Mouse (Mus musculus) intestine, embryonic 14.5 days (tissue): ENCODE results near the gene Cog1. TPM values are rescaled to one million over a fixed set of nuclear protein-coding genes. Genes with fewer than 3 reads are reported as not detected.

Experiments used
- ATAC-seq: fragments of 200-750 bp; cut with Nextera tagmentation; replicated peaks from 2 replicates; pipeline ENCODE4 v1.8.0; 2017; ENCODE audit warnings: low read depth, moderate number of reproducible peaks, moderate TSS enrichment, moderate library complexity; ENCODE audit not compliant: low FRiP score, low TSS enrichment
- DNase-seq: peaks from one replicate; pipeline ENCODE4 v3.0.0-alpha.2; 2018; ENCODE audit warnings: low spot score
- H3K27ac ChIP-seq: fragments of 300-500 bp; sonication (generic); 2 replicates; pipeline ENCODE4 v1.5.1; 2014; ENCODE audit warnings: low read depth, mild to moderate bottlenecking, control low read depth
- H3K27me3 ChIP-seq: fragments of 300-500 bp; sonication (generic); replicated peaks from 2 replicates; pipeline ENCODE4 v1.6.1; 2014; ENCODE audit warnings: low read length, control low read depth; ENCODE audit not compliant: control insufficient read depth, insufficient read depth
- H3K36me3 ChIP-seq: fragments of 300-500 bp; sonication (generic); 2 replicates; pipeline ENCODE4 v1.6.1; 2014; ENCODE audit warnings: low read length, control low read depth; ENCODE audit not compliant: control insufficient read depth, insufficient read depth
- H3K4me1 ChIP-seq: fragments of 300-500 bp; sonication (generic); replicated peaks from 2 replicates; pipeline ENCODE4 v1.6.1; 2014; ENCODE audit warnings: low read length, control low read depth, mixed read lengths; ENCODE audit not compliant: control insufficient read depth, insufficient read depth
- H3K4me2 ChIP-seq: fragments of 300-500 bp; sonication (generic); 2 replicates; pipeline ENCODE4 v1.6.1; 2014; ENCODE audit warnings: low read length
- H3K4me3 ChIP-seq: fragments of 300-500 bp; sonication (generic); 2 replicates; pipeline ENCODE4 v1.5.1; 2014; ENCODE audit warnings: low read depth, low read length, control low read depth, mixed read lengths
- H3K9ac ChIP-seq: fragments of 300-500 bp; sonication (generic); 2 replicates; pipeline ENCODE4 v1.6.1; 2014; ENCODE audit warnings: mild to moderate bottlenecking, low read length
- H3K9me3 ChIP-seq: fragments of 300-500 bp; sonication (generic); 2 replicates; pipeline ENCODE4 v1.6.1; 2016; ENCODE audit warnings: low read length, control low read depth; ENCODE audit not compliant: control insufficient read depth
- WGBS: fragments of 180-500 bp; shearing (Covaris S2); extraction: QIAGEN DNeasy Blood & Tissue Kit; methylation state at CpG from one replicate; pipeline ENCODE4 v1.1.7; 2014; 5-methylcytosine and 5-hydroxymethylcytosine counted together
- polyA plus RNA-seq: library from polyadenylated mRNA; unstranded; fragments of >200 nt; fragmentation: Nextera tagmentation; extraction: Ambion mirVana; gene quantifications from 2 replicates; pipeline ENCODE4 v1.2.1, GENCODE M21; 2014

The Cog1 gene
- polyA plus RNA-seq, 1 experiment from 2014 or later: 25.2 TPM

DNA sequence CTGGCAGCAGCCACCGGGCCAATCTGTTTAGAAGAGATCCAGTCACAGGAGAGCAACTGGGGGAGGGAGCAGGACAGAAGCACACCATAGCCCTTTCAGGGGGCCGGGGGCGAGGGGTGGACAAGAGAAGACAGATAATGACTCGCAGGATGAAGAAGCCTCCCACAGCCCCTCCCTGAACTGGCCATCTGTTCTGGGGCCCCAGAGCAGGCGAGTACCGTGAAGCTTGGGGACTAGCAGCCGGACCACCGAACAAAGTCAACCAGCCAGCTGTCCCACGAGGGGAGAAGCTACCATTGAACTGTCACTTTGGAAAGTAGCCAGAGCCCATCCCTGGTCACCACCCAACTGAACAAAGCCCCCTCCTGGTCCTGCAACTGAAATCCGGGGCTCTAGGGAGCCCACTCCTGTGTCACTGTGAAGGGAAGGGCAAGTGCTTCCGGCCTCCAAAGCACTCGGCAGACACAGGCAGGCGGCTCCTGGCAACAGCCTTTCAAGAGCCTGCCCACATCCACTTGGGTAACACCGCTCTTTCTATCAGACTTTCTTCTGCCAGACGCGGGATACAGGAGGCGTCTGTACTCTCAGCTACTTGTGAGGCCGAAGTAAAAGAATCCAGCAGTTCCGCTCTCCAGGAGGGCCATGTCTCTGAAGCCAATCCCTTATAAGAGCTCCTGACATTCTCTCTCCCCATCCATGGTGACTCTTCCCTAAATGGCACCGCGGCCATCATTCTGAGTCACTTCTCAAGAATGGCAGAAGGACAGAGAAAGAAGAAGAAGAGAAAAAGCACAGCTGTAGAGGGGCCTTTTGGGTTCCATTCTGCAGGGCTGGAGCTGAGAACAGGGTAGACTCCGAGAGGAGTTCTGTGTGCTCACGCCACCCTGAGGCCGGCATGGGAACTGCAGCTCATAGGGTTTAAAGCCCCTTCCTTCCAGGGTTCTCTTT is 37.0 kb upstream of the Cog1 start:
- peak; percentile 78 for DNase-seq
- H3K4me3 ChIP-seq: no peak overlapping the region
- peaks cover 3% of the 10 kb centered on the region; the same call in 1 of the 2 replicates for H3K27me3 ChIP-seq
- H3K9ac ChIP-seq: 0 out of 2 replicates have a peak overlapping the region, but pooled peaks have one; percentile 16
- 19% methylated on average over 24 of the region's 24 CpGs for WGBS
- no peak for ATAC-seq
- peaks cover 18% of the 10 kb centered on the region for H3K4me1 ChIP-seq
- peak overlapping the region; percentile 24 for H3K4me2 ChIP-seq
- H3K27ac ChIP-seq: peak overlapping the region; percentile 64
- no peaks in the 10 kb centered on the region for H3K9me3 ChIP-seq
- H3K36me3 ChIP-seq: no peaks in the 10 kb centered on the region

DNA sequence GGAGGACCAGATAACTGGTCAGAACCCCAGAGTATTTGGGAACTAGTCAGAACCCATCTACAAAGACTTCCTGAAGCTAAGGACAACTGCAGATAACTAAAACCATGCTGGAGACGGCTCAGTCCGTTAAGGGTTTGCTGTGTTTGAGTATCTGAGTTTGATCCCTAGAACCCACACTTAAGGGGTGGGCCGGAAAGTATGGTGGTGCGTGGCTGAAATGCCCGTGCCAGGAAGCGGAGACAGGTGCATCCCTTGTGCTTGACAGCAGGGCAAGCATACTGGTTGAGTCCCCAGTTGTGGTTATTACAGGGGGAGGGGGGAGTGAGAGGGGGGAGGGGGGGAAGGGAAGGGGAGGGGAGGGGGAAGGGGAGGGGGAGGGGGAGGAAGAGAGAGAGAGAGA is 34.5 kb upstream of the Cog1 start:
- Histone ChIP-seq H3K9me3 (no peaks in the 10 kb centered on the region), H3K9ac (no peak overlapping the region), H3K36me3 (no peaks in the 10 kb centered on the region), H3K27me3 (peaks cover 21% of the 10 kb centered on the region), H3K27ac (no peak overlapping the region), H3K4me3 (no peak overlapping the region), H3K4me2 (no peak overlapping the region), H3K4me1 (peaks cover 34% of the 10 kb centered on the region)
- ATAC-seq (no peak), DNase-seq (no peak)
- WGBS: 85% methylated on average over 6 of the region's 6 CpGs

DNA sequence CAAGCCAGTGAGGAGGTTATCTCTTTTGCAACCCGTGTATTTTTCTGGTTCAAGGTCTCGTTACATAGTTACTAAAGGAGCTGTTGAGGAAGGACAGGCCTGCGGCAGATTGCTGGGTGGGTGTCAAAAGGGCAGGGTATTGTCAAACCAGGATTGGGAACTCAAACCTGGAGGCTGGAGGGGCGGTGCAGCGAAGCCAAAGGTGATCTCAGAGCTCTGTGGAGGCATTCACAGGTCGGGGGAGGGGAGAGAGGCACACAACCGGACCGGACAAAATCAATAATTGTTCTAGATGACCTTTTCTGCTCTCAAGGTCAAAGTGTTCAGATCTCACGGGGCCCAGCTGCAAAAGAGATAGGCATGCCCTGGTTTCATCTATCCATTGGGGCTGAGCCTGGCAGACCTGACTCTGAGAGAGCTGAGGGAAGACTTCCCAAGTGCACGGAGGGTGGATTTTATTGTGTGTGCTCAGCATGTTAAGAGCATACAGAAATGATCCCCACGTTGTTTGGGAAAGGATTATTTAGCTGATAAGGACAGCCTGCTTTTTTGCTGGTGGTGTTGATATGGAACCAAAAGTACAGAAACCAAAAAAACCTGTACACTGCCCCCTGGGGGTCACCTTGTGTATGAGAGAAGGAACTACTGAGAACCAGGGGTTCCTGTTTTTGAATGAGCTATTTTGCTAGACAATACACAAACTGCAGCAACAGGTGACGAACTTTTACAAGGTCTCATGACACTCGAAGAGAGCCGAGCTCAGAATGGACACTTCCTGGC is 31.6 kb upstream of the Cog1 start:
- H3K4me3 ChIP-seq: no peak overlapping the region
- H3K27me3 ChIP-seq: peaks cover 46% of the 10 kb centered on the region
- DNase-seq (peak; percentile 87), ATAC-seq (peak; percentile 56)
- H3K36me3 ChIP-seq: no peaks in the 10 kb centered on the region
- H3K9me3 ChIP-seq: no peaks in the 10 kb centered on the region
- H3K27ac ChIP-seq: no peak overlapping the region
- WGBS: 40% methylated on average over 14 of the region's 14 CpGs
- 0 out of 2 replicates have a peak overlapping the region, but pooled peaks have one; percentile 0 for H3K4me2 ChIP-seq
- peaks cover 19% of the 10 kb centered on the region for H3K4me1 ChIP-seq
- no peak overlapping the region for H3K9ac ChIP-seq

DNA sequence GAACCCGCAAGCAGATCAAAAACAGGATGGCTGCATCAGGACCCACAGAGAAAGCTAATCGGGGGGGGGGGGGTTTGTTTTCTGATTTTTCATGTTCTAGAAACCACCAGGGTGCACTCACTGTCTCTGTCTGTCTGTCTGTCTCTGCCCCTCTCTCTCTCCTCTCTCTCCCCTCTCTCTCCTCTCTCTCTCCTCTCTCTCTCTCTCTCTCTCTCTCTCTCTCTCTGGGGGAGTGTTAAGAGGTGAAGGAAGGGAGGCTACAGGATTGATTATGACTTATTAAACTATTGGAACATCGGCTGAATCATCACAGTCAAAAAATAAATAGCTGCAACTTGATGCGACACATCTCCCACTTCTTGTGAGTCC is 30.7 kb upstream of the Cog1 start:
- H3K9ac ChIP-seq: no peak overlapping the region
- H3K27ac ChIP-seq: no peak overlapping the region
- 31% methylated on average over 4 of the region's 4 CpGs for WGBS
- no peaks in the 10 kb centered on the region for H3K36me3 ChIP-seq
- H3K4me2 ChIP-seq: peak overlapping the region; percentile 84
- peak overlapping the region; percentile 40 for H3K4me3 ChIP-seq
- DNase-seq (no peak), ATAC-seq (no peak)
- peaks cover 17% of the 10 kb centered on the region for H3K4me1 ChIP-seq
- H3K27me3 ChIP-seq: peaks cover 46% of the 10 kb centered on the region
- no peaks in the 10 kb centered on the region for H3K9me3 ChIP-seq

DNA sequence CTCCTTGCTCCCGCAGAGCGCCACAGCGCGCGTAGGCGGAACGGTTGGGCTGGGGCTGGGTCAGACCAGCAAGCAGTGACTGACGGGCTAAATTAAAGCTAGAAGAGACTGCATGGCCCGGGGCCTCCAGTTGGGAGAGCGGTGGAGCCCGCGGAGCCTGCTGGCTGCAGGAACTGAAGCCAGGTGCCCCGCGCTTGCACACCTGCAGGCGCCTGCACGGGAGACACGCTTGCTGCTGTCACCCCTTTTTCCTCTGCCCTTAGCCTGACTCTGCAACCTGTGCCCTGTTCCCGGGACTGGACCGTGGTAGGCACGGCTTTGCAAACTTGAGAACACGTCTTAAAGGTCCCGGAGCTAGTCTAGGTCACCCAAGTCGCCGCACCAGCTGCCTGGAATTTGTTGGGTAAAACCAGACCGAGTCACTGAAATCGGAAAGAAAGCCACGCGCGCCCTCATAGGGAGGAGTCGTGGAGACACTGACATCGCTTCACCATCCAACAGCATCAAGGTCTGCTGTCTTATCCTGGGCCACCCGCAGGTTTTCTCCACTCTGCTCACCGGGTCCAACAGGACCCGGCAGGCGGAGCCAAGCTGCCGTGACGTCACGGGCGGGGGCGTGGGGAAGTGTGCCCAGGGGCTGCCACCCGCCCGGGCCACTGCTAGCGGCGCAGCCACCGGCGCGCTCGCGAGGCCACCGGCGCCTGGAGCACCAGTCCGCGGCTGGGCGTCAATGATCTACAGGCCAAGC is 30.1 kb upstream of the Cog1 start, which contains the start of gene Sstr2:
Gene Sstr2, plus strand, starts transcription at position 671 of the 748 bp plus-strand sequence.
- Histone ChIP-seq H3K27ac (no peak within 1 kb of the TSS), H3K4me1 (peaks cover 17% of the 10 kb centered on the region), H3K27me3 (peaks cover 46% of the 10 kb centered on the region), H3K4me3 (peak within 1 kb of the TSS; percentile 40), H3K9me3 (no peaks in the 10 kb centered on the region), H3K4me2 (peak within 1 kb of the TSS; percentile 84), H3K9ac (peak within 1 kb of the TSS; percentile 27; the same call in 1 of the 2 replicates), H3K36me3 (no peaks in the 10 kb centered on the region)
- DNase-seq: peak; percentile 84
- ATAC-seq: peak; percentile 59; the same call in 1 of the 2 replicates
- WGBS: under 1% methylated on average over 54 of the region's 54 CpGs

DNA sequence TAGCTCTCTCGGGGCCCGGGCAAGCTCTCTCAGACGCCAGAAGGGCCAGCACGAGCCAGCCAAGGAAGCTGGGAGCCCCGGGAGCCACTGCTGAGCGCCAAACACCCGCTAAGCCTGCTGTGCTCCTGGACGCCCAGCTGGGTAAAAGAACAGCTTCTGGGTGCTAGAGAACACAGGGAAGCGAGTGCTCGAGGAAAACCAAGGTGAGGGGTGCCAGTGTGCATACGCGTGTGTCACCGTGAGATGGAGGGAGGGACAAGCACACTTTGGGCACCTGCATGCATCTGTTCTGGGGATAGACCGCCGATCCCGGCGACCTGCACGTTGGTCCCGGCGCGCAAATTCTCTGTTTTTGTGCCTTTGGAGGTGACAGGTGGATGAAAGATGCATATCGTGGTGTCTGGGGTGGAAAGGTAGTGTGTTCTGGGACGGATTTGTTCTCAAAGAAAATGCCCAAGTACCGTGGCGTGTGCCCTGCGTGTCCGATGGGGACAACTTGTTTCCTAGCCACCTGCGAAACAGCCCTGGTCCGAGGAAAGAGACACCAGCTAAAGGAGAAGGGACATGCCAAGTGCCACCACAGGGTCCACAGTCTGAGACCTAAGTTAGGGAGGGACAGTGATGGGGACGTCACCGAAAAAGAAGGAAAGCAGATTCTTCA is 29.4 kb upstream of the Cog1 start:
- ATAC-seq: no peak
- Histone ChIP-seq H3K27ac (no peak overlapping the region), H3K4me1 (peaks cover 17% of the 10 kb centered on the region), H3K27me3 (peaks cover 46% of the 10 kb centered on the region), H3K9me3 (no peaks in the 10 kb centered on the region), H3K4me2 (peak overlapping the region; percentile 84), H3K36me3 (no peaks in the 10 kb centered on the region), H3K4me3 (peak overlapping the region; percentile 40), H3K9ac (peak overlapping the region; percentile 27; the same call in 1 of the 2 replicates)
- peak; percentile 71 for DNase-seq
- WGBS: 3% methylated on average over 31 of the region's 31 CpGs

DNA sequence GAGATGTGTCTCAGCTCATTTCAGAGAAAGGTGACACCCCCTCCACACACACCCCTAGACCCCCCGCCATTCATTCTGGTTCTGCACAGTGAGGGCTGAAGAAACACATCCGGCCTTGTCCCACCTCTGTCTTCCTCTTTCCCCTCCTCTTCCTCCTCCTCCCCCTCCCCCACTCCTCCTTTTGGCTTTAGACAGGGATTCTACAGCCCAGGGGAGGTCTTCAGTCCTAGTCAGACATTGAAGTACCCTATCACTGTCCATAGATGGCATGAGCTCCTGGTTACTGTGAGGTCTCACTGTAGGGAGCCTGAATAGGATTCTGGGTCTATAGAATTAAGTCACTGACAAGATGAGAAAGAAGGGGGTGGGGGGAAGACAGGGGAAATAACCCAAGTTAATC is 28.0 kb upstream of the Cog1 start:
- H3K4me2 ChIP-seq: no peak overlapping the region
- peaks cover 17% of the 10 kb centered on the region for H3K4me1 ChIP-seq
- H3K9me3 ChIP-seq: no peaks in the 10 kb centered on the region
- no peak overlapping the region for H3K4me3 ChIP-seq
- DNase-seq (no peak), ATAC-seq (no peak)
- H3K36me3 ChIP-seq: no peaks in the 10 kb centered on the region
- H3K9ac ChIP-seq: no peak overlapping the region
- H3K27ac ChIP-seq: no peak overlapping the region
- 53% methylated on average over 2 of the region's 2 CpGs for WGBS
- H3K27me3 ChIP-seq: peaks cover 44% of the 10 kb centered on the region
